Mouse (Mus musculus) MEL (cell line): ENCODE data around the gene Utrn. TPM values are rescaled to one million over a fixed set of nuclear protein-coding genes. Genes with fewer than 3 reads are reported as not detected.
A peak's percentile ranks its signal among the peaks of the same experiment; 100 is the strongest.

Experiments used
- DNase-seq: peaks from one replicate; pipeline ENCODE4 v3.0.0; 2011; ENCODE audit warnings: low read depth, low spot score
- H3K27ac ChIP-seq: 2 replicates; pipeline ENCODE4 v1.5.1; 2012; ENCODE audit warnings: low read depth, mild to moderate bottlenecking, control low read depth, low read length, moderate library complexity; ENCODE audit not compliant: control insufficient read depth
- H3K27me3 ChIP-seq, 2 experiments: fragments of 150-350 bp in 1 of 2; sonication (generic) in 1 of 2; 2 replicates each; pipeline ENCODE4 v1.6.1; 2012; ENCODE audit warnings: low read length in 2 of 2, mild to moderate bottlenecking in 2 of 2, improper control_type of control experiment in 1 of 2, moderate library complexity in 1 of 2; ENCODE audit not compliant: insufficient read depth in 2 of 2, control insufficient read depth in 1 of 2
- H3K36me3 ChIP-seq, 2 experiments: 2 replicates each; pipeline ENCODE4 v1.6.1; 2012 to 2014; ENCODE audit warnings: low read length in 2 of 2, improper control_type of control experiment in 1 of 2, inconsistent platforms in 1 of 2, mild to moderate bottlenecking in 1 of 2; ENCODE audit not compliant: insufficient read depth in 2 of 2, control insufficient read depth in 1 of 2
- H3K4me1 ChIP-seq, 2 experiments: fragments of 150-350 bp in 1 of 2; sonication (generic) in 1 of 2; 2 replicates each; pipeline ENCODE4 v1.6.1; 2012; ENCODE audit warnings: low read length in 2 of 2, improper control_type of control experiment in 1 of 2, mild to moderate bottlenecking in 1 of 2; ENCODE audit not compliant: insufficient read depth in 2 of 2, control insufficient read depth in 1 of 2
- H3K4me3 ChIP-seq, 2 experiments: fragments of 150-350 bp in 1 of 2; sonication (generic) in 1 of 2; 2 replicates each; pipeline ENCODE4 v1.5.1; 2012; ENCODE audit warnings: low read depth in 2 of 2, low read length in 2 of 2, mild to moderate bottlenecking in 2 of 2, moderate library complexity in 2 of 2, control low read depth in 1 of 2, improper control_type of control experiment in 1 of 2; ENCODE audit not compliant: control insufficient read depth in 1 of 2, insufficient read depth in 1 of 2
- H3K79me2 ChIP-seq: 2 replicates; pipeline ENCODE4 v1.6.1; 2012; ENCODE audit warnings: mild to moderate bottlenecking, low read length, moderate library complexity; ENCODE audit not compliant: control insufficient read depth, poor library complexity, insufficient read depth
- H3K9ac ChIP-seq: 2 replicates; pipeline ENCODE4 v1.6.1; 2012; ENCODE audit warnings: low read depth, mild to moderate bottlenecking, control low read depth, low read length, moderate library complexity; ENCODE audit not compliant: control insufficient read depth, poor library complexity, severe bottlenecking
- H3K9me3 ChIP-seq: fragments of 150-350 bp; sonication (generic); replicated peaks from 2 replicates; pipeline ENCODE4 v1.6.1; 2012; ENCODE audit warnings: mild to moderate bottlenecking, low read length, improper control_type of control experiment, moderate library complexity; ENCODE audit not compliant: insufficient read depth
- BHLHE40 ChIP-seq: IDR thresholded peaks from 2 replicates; pipeline ENCODE4 v1.6.1; 2012; ENCODE audit warnings: low read depth, mild to moderate bottlenecking, inconsistent platforms, low read length, improper control_type of control experiment, borderline replicate concordance
- CHD1 ChIP-seq: IDR thresholded peaks from 2 replicates; pipeline ENCODE4 v1.6.1; 2012; ENCODE audit warnings: low read depth, mild to moderate bottlenecking, inconsistent platforms, low read length, improper control_type of control experiment
- CHD2 ChIP-seq: IDR thresholded peaks from 2 replicates; pipeline ENCODE4 v1.6.1; 2011; ENCODE audit warnings: low read length, improper control_type of control experiment
- CTCF ChIP-seq, 3 experiments: IDR thresholded peaks in 2 of 3; conservative IDR thresholded peaks in 1 of 3; 2 replicates each; pipeline ENCODE4 v1.5.1; 2011 to 2012; ENCODE audit warnings: low read length in 3 of 3, low read depth in 2 of 3, mild to moderate bottlenecking in 2 of 3, improper control_type of control experiment in 1 of 3, inconsistent platforms in 1 of 3, mixed read lengths in 1 of 3, moderate library complexity in 1 of 3; ENCODE audit not compliant: control insufficient read depth in 1 of 3, insufficient read depth in 1 of 3, poor library complexity in 1 of 3, severe bottlenecking in 1 of 3
- E2F4 ChIP-seq: IDR thresholded peaks from 2 replicates; pipeline ENCODE4 v1.6.1; 2011; ENCODE audit warnings: low read depth, low read length, improper control_type of control experiment, borderline replicate concordance
- ELF1 ChIP-seq: IDR thresholded peaks from 2 replicates; pipeline ENCODE4 v1.6.1; 2014; ENCODE audit warnings: low read depth, mild to moderate bottlenecking, inconsistent platforms, low read length, improper control_type of control experiment, moderate library complexity
- EP300 ChIP-seq, 2 experiments: IDR thresholded peaks; 2 replicates each; pipeline ENCODE4 v1.6.1; 2011; ENCODE audit warnings: improper control_type of control experiment in 2 of 2, low read length in 2 of 2, low read depth in 1 of 2, mild to moderate bottlenecking in 1 of 2
- ETS1 ChIP-seq: IDR thresholded peaks from 2 replicates; pipeline ENCODE4 v1.6.1; 2012; ENCODE audit warnings: low read depth, mild to moderate bottlenecking, inconsistent platforms, low read length, improper control_type of control experiment, moderate library complexity
- GABPA ChIP-seq: IDR thresholded peaks from 2 replicates; pipeline ENCODE4 v1.6.1; 2012; ENCODE audit warnings: low read depth, mild to moderate bottlenecking, inconsistent platforms, low read length, improper control_type of control experiment, moderate library complexity
- HCFC1 ChIP-seq: IDR thresholded peaks from 2 replicates; pipeline ENCODE4 v1.6.1; 2012; ENCODE audit warnings: low read depth, mild to moderate bottlenecking, inconsistent platforms, low read length, improper control_type of control experiment, moderate library complexity
- JUND ChIP-seq: IDR thresholded peaks from 2 replicates; pipeline ENCODE4 v1.6.1; 2011; ENCODE audit warnings: low read depth, mild to moderate bottlenecking, improper control_type of control experiment, low read length
- KAT2A ChIP-seq: conservative IDR thresholded peaks from 2 replicates; pipeline ENCODE4 v1.6.1; 2012; ENCODE audit warnings: low read depth, low read length, improper control_type of control experiment, inconsistent platforms
- MAFK ChIP-seq: IDR thresholded peaks from 2 replicates; pipeline ENCODE4 v1.6.1; 2011; ENCODE audit warnings: low read depth, mild to moderate bottlenecking, low read length, improper control_type of control experiment, borderline replicate concordance
- MAZ ChIP-seq: IDR thresholded peaks from 2 replicates; pipeline ENCODE4 v1.6.1; 2012; ENCODE audit warnings: low read depth, mild to moderate bottlenecking, inconsistent platforms, low read length, improper control_type of control experiment
- MXI1 ChIP-seq: IDR thresholded peaks from 2 replicates; pipeline ENCODE4 v1.6.1; 2011; ENCODE audit warnings: mild to moderate bottlenecking, low read depth, low read length, improper control_type of control experiment
- MYB ChIP-seq: IDR thresholded peaks from 2 replicates; pipeline ENCODE4 v1.6.1; 2011; ENCODE audit warnings: mild to moderate bottlenecking, low read depth, low read length, improper control_type of control experiment
- NELFE ChIP-seq: IDR thresholded peaks from 2 replicates; pipeline ENCODE4 v1.6.1; 2011; ENCODE audit warnings: low read depth, low read length, improper control_type of control experiment
- NRF1 ChIP-seq: IDR thresholded peaks from 2 replicates; pipeline ENCODE4 v1.6.1; 2014; ENCODE audit warnings: low read depth, mild to moderate bottlenecking, inconsistent platforms, low read length, improper control_type of control experiment, moderate library complexity; ENCODE audit not compliant: poor library complexity, insufficient read depth, severe bottlenecking
- RAD21 ChIP-seq: IDR thresholded peaks from 2 replicates; pipeline ENCODE4 v1.6.1; 2011; ENCODE audit warnings: mild to moderate bottlenecking, low read depth, low read length, improper control_type of control experiment
- SIN3A ChIP-seq: IDR thresholded peaks from 2 replicates; pipeline ENCODE4 v1.6.1; 2012; ENCODE audit warnings: low read length, improper control_type of control experiment, inconsistent platforms
- SMC3 ChIP-seq: IDR thresholded peaks from 2 replicates; pipeline ENCODE4 v1.6.1; 2011; ENCODE audit warnings: low read depth, low read length, improper control_type of control experiment
- TBP ChIP-seq: IDR thresholded peaks from 2 replicates; pipeline ENCODE4 v1.8.0; 2011; ENCODE audit warnings: low read depth, low read length, improper control_type of control experiment
- TCF12 ChIP-seq: IDR thresholded peaks from 2 replicates; pipeline ENCODE4 v1.6.1; 2014; ENCODE audit warnings: low read depth, mild to moderate bottlenecking, inconsistent platforms, low read length, improper control_type of control experiment, moderate library complexity
- UBTF ChIP-seq: IDR thresholded peaks from 2 replicates; pipeline ENCODE4 v1.6.1; 2012; ENCODE audit warnings: low read depth, mild to moderate bottlenecking, inconsistent platforms, low read length, improper control_type of control experiment, moderate library complexity, borderline replicate concordance; ENCODE audit not compliant: insufficient read depth
- USF1 ChIP-seq: IDR thresholded peaks from 2 replicates; pipeline ENCODE4 v1.6.1; 2014; ENCODE audit warnings: low read depth, mild to moderate bottlenecking, inconsistent platforms, low read length, improper control_type of control experiment, moderate library complexity
- ZC3H11A ChIP-seq: IDR thresholded peaks from 2 replicates; pipeline ENCODE4 v1.6.1; 2012; ENCODE audit warnings: low read depth, mild to moderate bottlenecking, inconsistent platforms, low read length, improper control_type of control experiment
- ZKSCAN1 ChIP-seq: IDR thresholded peaks from 2 replicates; pipeline ENCODE4 v1.6.1; 2012; ENCODE audit warnings: low read depth, mild to moderate bottlenecking, inconsistent platforms, low read length, improper control_type of control experiment, moderate library complexity
- ZMIZ1 ChIP-seq: IDR thresholded peaks from 2 replicates; pipeline ENCODE4 v1.6.1; 2012; ENCODE audit warnings: low read depth, mild to moderate bottlenecking, inconsistent platforms, low read length, improper control_type of control experiment, moderate library complexity
- ZNF384 ChIP-seq: IDR thresholded peaks from 2 replicates; pipeline ENCODE4 v1.6.1; 2012; ENCODE audit warnings: low read depth, mild to moderate bottlenecking, inconsistent platforms, low read length, improper control_type of control experiment
- polyA plus RNA-seq, 2 experiments: library from polyadenylated mRNA; stranded (reverse) in 1 of 2; unstranded in 1 of 2; fragments of >175 nt in 1 of 2; fragments of >200 nt in 1 of 2; gene quantifications; 2 replicates each; pipeline versions ENCODE4 v1.2.1 to v1.2.4; 2012; ENCODE audit warnings: low replicate concordance in 2 of 2, low read depth in 1 of 2; ENCODE audit not compliant: insufficient read length in 2 of 2, insufficient read depth in 1 of 2, missing spikeins in 1 of 2
- total RNA-seq: library from RNA; depleted of rRNA; stranded (reverse); fragments of 300-350 nt; gene quantifications from 2 replicates; pipeline ENCODE4 v1.2.3, GENCODE M21; 2012

The Utrn gene
- total and polyA plus RNA-seq, 3 experiments = 2.3 to 4.3 TPM; not detected in 1

- DNase-seq = no peak
- no peaks in the 10 kb centered on the region for H3K27me3 ChIP-seq
- H3K79me2 ChIP-seq = no peaks in the 10 kb centered on the region; the same call in 1 of the 2 replicates
- 0 out of 4 replicates have a peak, but pooled peaks cover 0 to 4% of the 10 kb centered on the region in 2 experiments for H3K4me1 ChIP-seq
- no peaks in the 10 kb centered on the region for H3K9me3 ChIP-seq
- H3K4me3 ChIP-seq = peak overlapping the region; percentile 55 to 96
- H3K9ac ChIP-seq = peak overlapping the region; percentile 41
- TF ChIP-seq BHLHE40 = no peak
- TF ChIP-seq NRF1 = 0 out of 2 replicates have a peak, but pooled peaks have one; percentile 20
- peak; percentile 13; the same call in 1 of the 2 replicates for TF ChIP-seq MXI1
- H3K27ac ChIP-seq = peak overlapping the region; percentile 15
- H3K36me3 ChIP-seq = 0 out of 4 replicates have a peak, but pooled peaks cover 0 to 2% of the 10 kb centered on the region in 2 experiments
These were observed 1.4 kb downstream of the Utrn start for GRCm38 (mm10) chr10:12867733-12868188.

GRCm38 (mm10) chr10:12866971-12867732 lies 2.0 kb downstream of the Utrn start:
- Histone ChIP-seq H3K4me3 (peak overlapping the region; percentile 55 to 96), H3K36me3 (0 out of 4 replicates have a peak, but pooled peaks cover 0 to 2% of the 10 kb centered on the region in 2 experiments), H3K27ac (peak overlapping the region; percentile 15; the same call in 1 of the 2 replicates), H3K27me3 (no peaks in the 10 kb centered on the region), H3K9ac (peak overlapping the region; percentile 45), H3K79me2 (no peaks in the 10 kb centered on the region; the same call in 1 of the 2 replicates), H3K9me3 (no peaks in the 10 kb centered on the region), H3K4me1 (0 out of 4 replicates have a peak, but pooled peaks cover 0 to 4% of the 10 kb centered on the region in 2 experiments)
- DNase-seq = peak; percentile 81
- TF ChIP-seq CTCF (IDR thresholded peaks at IDR 0.05 in 2 of 3, conservative IDR thresholded peaks at IDR 0.05 in 1 of 3; ENCODE audit: control insufficient read depth in 1 of 3, insufficient read depth in 1 of 3, low read depth in 2 of 3, low read length in 3 of 3, poor library complexity in 1 of 3, severe bottlenecking in 1 of 3) (peak in 2 of 3 experiments; percentile 17 to 33; a peak in 2 of 6 replicates), E2F4 (no peak), RAD21 (no peak), GABPA (no peak), UBTF (no peak), MXI1 (peak; percentile 37; the same call in 1 of the 2 replicates), MAZ (no peak), HCFC1 (no peak), CHD2 (no peak), JUND (no peak), ZMIZ1 (no peak), SMC3 (peak; percentile 10; the same call in 1 of the 2 replicates), MAFK (no peak), KAT2A (no peak), BHLHE40 (no peak), NELFE (no peak), MYB (no peak), TCF12 (no peak), ELF1 (no peak), ZNF384 (no peak), CHD1 (no peak), SIN3A (0 out of 2 replicates have a peak, but pooled peaks have one; percentile 19), USF1 (no peak), ZC3H11A (no peak), EP300 (IDR thresholded peaks at IDR 0.05; ENCODE audit: low read depth in 1 of 2, low read length in 2 of 2) (no peak), TBP (no peak), ZKSCAN1 (no peak), ETS1 (no peak)
